Mouse (Mus musculus) embryo, embryonic 11 days (tissue): ENCODE data around the gene Gm813.
"Not testable (repeated sequence)": the region's sequence is repeated elsewhere in the genome, so short reads cannot be mapped to it uniquely, and the experiment has no call there.

Experiments used
- DNase-seq: peaks from one replicate; pipeline ENCODE4 v3.0.0-alpha.2; 2015

The Gm813 gene

GRCm38 (mm10) chr16:58616878-58617277, at the start of gene Gm813:
Gene Gm813, minus strand, starts transcription at chr16:58616978.
- no peak for DNase-seq

- DNase-seq, result not testable (repeated sequence)
These were observed 48.4 kb upstream of the Gm813 start for GRCm38 (mm10) chr16:58665137-58665536.

GRCm38 (mm10) chr16:58663816-58664215, 47.0 kb upstream of the Gm813 start:
- no peak for DNase-seq

- DNase-seq, result no peak
These were observed 46.2 kb upstream of the Gm813 start for GRCm38 (mm10) chr16:58663021-58663420.

GRCm38 (mm10) chr16:58662287-58662791, 45.6 kb upstream of the Gm813 start:
- no peak for DNase-seq

- DNase-seq, result no peak
These were observed 45.0 kb upstream of the Gm813 start for GRCm38 (mm10) chr16:58661826-58662225.

GRCm38 (mm10) chr16:58658668-58659067, 41.9 kb upstream of the Gm813 start:
- no peak for DNase-seq

- no peak for DNase-seq
These were observed 39.7 kb upstream of the Gm813 start for GRCm38 (mm10) chr16:58656526-58656925.

- DNase-seq, result no peak
These were observed 39.0 kb upstream of the Gm813 start for GRCm38 (mm10) chr16:58655751-58656150.

- DNase-seq, result no peak
These were observed 33.2 kb upstream of the Gm813 start for GRCm38 (mm10) chr16:58649979-58650378.

- DNase-seq, result no peak
These were observed 22.0 kb upstream of the Gm813 start, which contains the start of gene E330017A01Rik for GRCm38 (mm10) chr16:58638689-58639175. Gene E330017A01Rik, minus strand, starts transcription at chr16:58638739.

- no peak for DNase-seq
These were observed 21.2 kb upstream of the Gm813 start for GRCm38 (mm10) chr16:58638016-58638415.

GRCm38 (mm10) chr16:58637448-58637847, 20.7 kb upstream of the Gm813 start:
- no peak for DNase-seq

GRCm38 (mm10) chr16:58635866-58636265, 19.1 kb upstream of the Gm813 start:
- DNase-seq, result no peak

- DNase-seq, result no peak
These were observed 13.0 kb upstream of the Gm813 start for GRCm38 (mm10) chr16:58629736-58630135.

GRCm38 (mm10) chr16:58628968-58629367, 12.2 kb upstream of the Gm813 start:
- DNase-seq, result no peak

GRCm38 (mm10) chr16:58628336-58628680, 11.5 kb upstream of the Gm813 start:
- DNase-seq, result no peak

GRCm38 (mm10) chr16:58627597-58628335, 11.0 kb upstream of the Gm813 start:
- peak; percentile 4 for DNase-seq

- DNase-seq, result peak; percentile 49
These were observed 7.2 kb upstream of the Gm813 start for GRCm38 (mm10) chr16:58623944-58624343.

- DNase-seq, result no peak
These were observed 6.3 kb upstream of the Gm813 start for GRCm38 (mm10) chr16:58623114-58623513.

GRCm38 (mm10) chr16:58622377-58622776, 5.6 kb upstream of the Gm813 start:
- DNase-seq, result no peak

GRCm38 (mm10) chr16:58617346-58617745, 568 bp upstream of the Gm813 start:
- no peak for DNase-seq

GRCm38 (mm10) chr16:58612969-58613368, 3.8 kb downstream of the Gm813 start:
- DNase-seq, result no peak

- peak; percentile 39 for DNase-seq
These were observed 9.7 kb downstream of the Gm813 start for GRCm38 (mm10) chr16:58607101-58607500.

GRCm38 (mm10) chr16:58604680-58605079, 12.1 kb downstream of the Gm813 start:
- no peak for DNase-seq
